Mouse (Mus musculus): Measurements from ENCODE around the gene Ybx3. TPM values are rescaled to one million over a fixed set of nuclear protein-coding genes. Genes with fewer than 3 reads are reported as not detected.

Ybx3 gene
- polyA plus RNA-seq, 1 experiment from 2014 or later = 22.0 TPM

Other genes starting within 250 kb of the Ybx3 start
- gene Klra2, start 141.1 kb downstream of the Ybx3 start, polyA plus RNA-seq (2015; fragmentation: Nextera tagmentation; extraction: Ambion mirVana) = 0.10 and 0.12 TPM in 2 replicates
- 35.1 and 36.6 TPM in 2 replicates for gene Magohb, start 95.2 kb downstream of the Ybx3 start, polyA plus RNA-seq (2015; fragmentation: Nextera tagmentation; extraction: Ambion mirVana)
- 4.7 and 5.1 TPM in 2 replicates for gene Styk1, start 34.9 kb downstream of the Ybx3 start, polyA plus RNA-seq (2015; fragmentation: Nextera tagmentation; extraction: Ambion mirVana)
- gene 5430401F13Rik, start 97.9 kb upstream of the Ybx3 start, polyA plus RNA-seq (2015; fragmentation: Nextera tagmentation; extraction: Ambion mirVana) = not detected in 2 replicates
- gene Gm6619, start 97.9 kb upstream of the Ybx3 start, polyA plus RNA-seq (2015; fragmentation: Nextera tagmentation; extraction: Ambion mirVana) = not detected in 2 replicates
- not detected in 2 replicates for gene Tas2r130, start 242.4 kb upstream of the Ybx3 start, polyA plus RNA-seq (2015; fragmentation: Nextera tagmentation; extraction: Ambion mirVana)

Data from hindbrain, embryonic 15.5 days (tissue).